Mouse (Mus musculus): Measurements from ENCODE around the gene Fstl4. TPM values are rescaled to one million over a fixed set of nuclear protein-coding genes. Genes with fewer than 3 reads are reported as not detected.

Gene Fstl4
- polyA plus RNA-seq, 1 experiment from 2014 or later: 6.6 TPM

- Histone ChIP-seq H3K4me3 (ENCODE audit: low read length) (peak overlapping the region; percentile 11), H3K9ac (ENCODE audit: low read length) (no peak overlapping the region), H3K4me1 (ENCODE audit: control insufficient read depth, insufficient read depth, low read length) (peaks cover 4% of the 10 kb centered on the region; the same call in 1 of the 2 replicates)
These were observed 368.1 kb downstream of the Fstl4 start for GRCm38 (mm10) chr11:53132406-53133035.

GRCm38 (mm10) chr11:53136371-53136770, 371.9 kb downstream of the Fstl4 start:
- no peak overlapping the region for H3K27ac ChIP-seq (ENCODE audit: low read length)
- no peak for ATAC-seq (replicated peaks; ENCODE audit: extremely low read depth, insufficient read depth, low FRiP score)
- H3K4me3 ChIP-seq (ENCODE audit: low read length): no peak overlapping the region
- peaks cover 4% of the 10 kb centered on the region; the same call in 1 of the 2 replicates for H3K4me1 ChIP-seq (ENCODE audit: control insufficient read depth, insufficient read depth, low read length)
- H3K9me3 ChIP-seq (replicated peaks; ENCODE audit: control insufficient read depth, low read length): no peaks in the 10 kb centered on the region
- H3K9ac ChIP-seq (ENCODE audit: low read length): no peak overlapping the region
- no peaks in the 10 kb centered on the region for H3K27me3 ChIP-seq (ENCODE audit: control insufficient read depth, insufficient read depth, low read length)
- WGBS: 85% methylated on average over 11 of the region's 11 CpGs
- no peak overlapping the region for H3K4me2 ChIP-seq (ENCODE audit: low read depth, low read length)
- no peaks in the 10 kb centered on the region for H3K36me3 ChIP-seq (ENCODE audit: control insufficient read depth, insufficient read depth)

More at GRCm38 (mm10) chr11:53132406-53133035, 368.1 kb downstream of the Fstl4 start:
- WGBS: 27% methylated on average over 23 of the region's 23 CpGs
- H3K36me3 ChIP-seq (ENCODE audit: control insufficient read depth, insufficient read depth): no peaks in the 10 kb centered on the region
- H3K27me3 ChIP-seq (ENCODE audit: control insufficient read depth, insufficient read depth, low read length): no peaks in the 10 kb centered on the region
- no peak for ATAC-seq (replicated peaks; ENCODE audit: extremely low read depth, insufficient read depth, low FRiP score)
- no peak overlapping the region for H3K27ac ChIP-seq (ENCODE audit: low read length)
- H3K4me2 ChIP-seq (ENCODE audit: low read depth, low read length): peak overlapping the region; percentile 50
- H3K9me3 ChIP-seq (replicated peaks; ENCODE audit: control insufficient read depth, low read length): no peaks in the 10 kb centered on the region

GRCm38 (mm10) chr11:53137381-53137780, 372.9 kb downstream of the Fstl4 start:
- Histone ChIP-seq H3K9me3 (replicated peaks; ENCODE audit: control insufficient read depth, low read length) (no peaks in the 10 kb centered on the region), H3K9ac (ENCODE audit: low read length) (no peak overlapping the region), H3K4me3 (ENCODE audit: low read length) (no peak overlapping the region), H3K4me2 (ENCODE audit: low read depth, low read length) (no peak overlapping the region), H3K4me1 (ENCODE audit: control insufficient read depth, insufficient read depth, low read length) (peaks cover 4% of the 10 kb centered on the region; the same call in 1 of the 2 replicates), H3K27me3 (ENCODE audit: control insufficient read depth, insufficient read depth, low read length) (no peaks in the 10 kb centered on the region), H3K27ac (ENCODE audit: low read length) (no peak overlapping the region), H3K36me3 (ENCODE audit: control insufficient read depth, insufficient read depth) (no peaks in the 10 kb centered on the region)
- 84% methylated on average over 8 of the region's 8 CpGs for WGBS
- no peak for ATAC-seq (replicated peaks; ENCODE audit: extremely low read depth, insufficient read depth, low FRiP score)

GRCm38 (mm10) chr11:53138212-53138611, 373.8 kb downstream of the Fstl4 start:
- no peaks in the 10 kb centered on the region for H3K27me3 ChIP-seq (ENCODE audit: control insufficient read depth, insufficient read depth, low read length)
- H3K9me3 ChIP-seq (replicated peaks; ENCODE audit: control insufficient read depth, low read length): no peaks in the 10 kb centered on the region
- H3K4me2 ChIP-seq (ENCODE audit: low read depth, low read length): no peak overlapping the region
- WGBS: 81% methylated on average over 6 of the region's 6 CpGs
- no peaks in the 10 kb centered on the region for H3K4me1 ChIP-seq (ENCODE audit: control insufficient read depth, insufficient read depth, low read length)
- no peak overlapping the region for H3K9ac ChIP-seq (ENCODE audit: low read length)
- no peak overlapping the region for H3K4me3 ChIP-seq (ENCODE audit: low read length)
- ATAC-seq (replicated peaks; ENCODE audit: extremely low read depth, insufficient read depth, low FRiP score): no peak
- no peak overlapping the region for H3K27ac ChIP-seq (ENCODE audit: low read length)
- no peaks in the 10 kb centered on the region for H3K36me3 ChIP-seq (ENCODE audit: control insufficient read depth, insufficient read depth)

GRCm38 (mm10) chr11:53139666-53140065, 375.2 kb downstream of the Fstl4 start:
- Histone ChIP-seq H3K9me3 (replicated peaks; ENCODE audit: control insufficient read depth, low read length) (no peaks in the 10 kb centered on the region), H3K36me3 (ENCODE audit: control insufficient read depth, insufficient read depth) (no peaks in the 10 kb centered on the region), H3K9ac (ENCODE audit: low read length) (no peak overlapping the region), H3K4me1 (ENCODE audit: control insufficient read depth, insufficient read depth, low read length) (no peaks in the 10 kb centered on the region), H3K27me3 (ENCODE audit: control insufficient read depth, insufficient read depth, low read length) (no peaks in the 10 kb centered on the region), H3K27ac (ENCODE audit: low read length) (no peak overlapping the region), H3K4me2 (ENCODE audit: low read depth, low read length) (no peak overlapping the region), H3K4me3 (ENCODE audit: low read length) (no peak overlapping the region)
- ATAC-seq (replicated peaks; ENCODE audit: extremely low read depth, insufficient read depth, low FRiP score): no peak
- WGBS: 86% methylated on average over 3 of the region's 3 CpGs

- no peaks in the 10 kb centered on the region for H3K4me1 ChIP-seq (ENCODE audit: control insufficient read depth, insufficient read depth, low read length)
- H3K4me2 ChIP-seq (ENCODE audit: low read depth, low read length): no peak overlapping the region
- ATAC-seq (replicated peaks; ENCODE audit: extremely low read depth, insufficient read depth, low FRiP score): 0 out of 2 replicates have a peak, but pooled peaks have one; percentile 60
- no peak overlapping the region for H3K4me3 ChIP-seq (ENCODE audit: low read length)
- no peak overlapping the region for H3K27ac ChIP-seq (ENCODE audit: low read length)
- 72% methylated on average over 8 of the region's 8 CpGs for WGBS
- no peaks in the 10 kb centered on the region for H3K27me3 ChIP-seq (ENCODE audit: control insufficient read depth, insufficient read depth, low read length)
- H3K36me3 ChIP-seq (ENCODE audit: control insufficient read depth, insufficient read depth): no peaks in the 10 kb centered on the region
- H3K9me3 ChIP-seq (replicated peaks; ENCODE audit: control insufficient read depth, low read length): no peaks in the 10 kb centered on the region
- no peak overlapping the region for H3K9ac ChIP-seq (ENCODE audit: low read length)
These were observed 375.8 kb downstream of the Fstl4 start for GRCm38 (mm10) chr11:53140196-53140595.

DNA sequence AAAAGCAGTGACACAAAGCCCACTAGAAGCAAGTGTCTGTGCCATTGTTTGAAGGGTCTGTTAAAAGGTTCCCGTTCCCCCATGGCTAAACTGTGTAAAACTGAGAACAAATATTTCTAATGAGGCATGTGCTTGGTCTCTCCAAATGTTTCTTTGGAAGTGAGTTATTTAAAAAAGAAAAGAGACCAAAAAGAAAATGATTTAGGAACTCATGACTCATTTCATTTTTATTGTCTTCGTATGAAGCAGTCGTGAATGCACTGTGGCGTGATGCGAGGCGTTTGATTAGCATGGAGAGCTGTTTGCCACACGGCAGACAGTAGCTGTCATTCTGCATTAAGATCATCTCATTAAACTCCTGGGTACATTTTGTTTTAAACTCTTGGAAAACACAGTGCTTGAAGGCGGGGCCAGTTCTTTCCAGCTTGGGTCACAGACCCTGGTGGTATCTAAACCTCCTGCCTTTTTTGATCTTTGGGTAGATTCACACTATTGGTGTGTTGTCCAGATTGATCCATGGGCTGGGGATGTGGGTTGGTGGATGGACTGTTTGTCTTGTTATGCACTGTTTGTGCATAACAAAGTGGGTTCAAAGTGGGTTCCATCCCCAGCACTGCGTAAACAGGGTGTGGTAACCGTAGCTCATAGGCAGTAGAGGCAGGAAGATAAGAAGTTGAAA, 376.4 kb downstream of the Fstl4 start:
- Histone ChIP-seq H3K36me3 (ENCODE audit: control insufficient read depth, insufficient read depth) (no peaks in the 10 kb centered on the region), H3K4me1 (ENCODE audit: control insufficient read depth, insufficient read depth, low read length) (no peaks in the 10 kb centered on the region), H3K9ac (ENCODE audit: low read length) (no peak overlapping the region), H3K4me3 (ENCODE audit: low read length) (no peak overlapping the region), H3K27ac (ENCODE audit: low read length) (no peak overlapping the region), H3K9me3 (replicated peaks; ENCODE audit: control insufficient read depth, low read length) (no peaks in the 10 kb centered on the region), H3K4me2 (ENCODE audit: low read depth, low read length) (no peak overlapping the region), H3K27me3 (ENCODE audit: control insufficient read depth, insufficient read depth, low read length) (no peaks in the 10 kb centered on the region)
- no peak for ATAC-seq (replicated peaks; ENCODE audit: extremely low read depth, insufficient read depth, low FRiP score)
- 78% methylated on average over 10 of the region's 10 CpGs for WGBS

DNA sequence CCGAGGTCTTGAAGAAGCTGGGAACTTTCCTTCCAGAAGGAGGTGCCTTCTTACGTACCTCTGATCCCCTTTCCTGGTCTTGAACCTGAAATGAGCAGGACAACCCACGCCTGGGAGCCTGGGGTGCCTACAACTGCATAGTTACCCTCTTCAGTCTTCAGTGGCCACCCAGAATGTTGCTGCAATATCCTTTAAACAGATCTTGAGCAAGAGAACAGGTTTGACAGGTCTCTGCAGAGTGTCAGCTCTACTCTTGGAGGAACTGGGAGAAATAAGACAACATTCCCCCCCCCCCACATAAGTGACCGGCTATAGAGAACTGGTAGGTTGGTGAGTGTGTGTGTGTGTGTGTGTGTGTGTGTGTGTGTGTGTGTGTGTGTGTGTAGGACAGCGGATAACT, 379.1 kb downstream of the Fstl4 start:
- Histone ChIP-seq H3K9me3 (replicated peaks; ENCODE audit: control insufficient read depth, low read length) (no peaks in the 10 kb centered on the region), H3K27ac (ENCODE audit: low read length) (no peak overlapping the region), H3K4me3 (ENCODE audit: low read length) (no peak overlapping the region), H3K4me2 (ENCODE audit: low read depth, low read length) (no peak overlapping the region), H3K36me3 (ENCODE audit: control insufficient read depth, insufficient read depth) (no peaks in the 10 kb centered on the region), H3K27me3 (ENCODE audit: control insufficient read depth, insufficient read depth, low read length) (no peaks in the 10 kb centered on the region), H3K9ac (ENCODE audit: low read length) (no peak overlapping the region), H3K4me1 (ENCODE audit: control insufficient read depth, insufficient read depth, low read length) (no peaks in the 10 kb centered on the region)
- WGBS: 80% methylated on average over 5 of the region's 5 CpGs
- ATAC-seq (replicated peaks; ENCODE audit: extremely low read depth, insufficient read depth, low FRiP score): no peak

GRCm38 (mm10) chr11:53144506-53144905, 380.1 kb downstream of the Fstl4 start:
- no peaks in the 10 kb centered on the region for H3K4me1 ChIP-seq (ENCODE audit: control insufficient read depth, insufficient read depth, low read length)
- H3K9me3 ChIP-seq (replicated peaks; ENCODE audit: control insufficient read depth, low read length): no peaks in the 10 kb centered on the region
- WGBS: 58% methylated on average over 5 of the region's 5 CpGs
- H3K27ac ChIP-seq (ENCODE audit: low read length): no peak overlapping the region
- H3K4me3 ChIP-seq (ENCODE audit: low read length): no peak overlapping the region
- ATAC-seq (replicated peaks; ENCODE audit: extremely low read depth, insufficient read depth, low FRiP score): no peak
- H3K9ac ChIP-seq (ENCODE audit: low read length): no peak overlapping the region
- H3K36me3 ChIP-seq (ENCODE audit: control insufficient read depth, insufficient read depth): no peaks in the 10 kb centered on the region
- H3K27me3 ChIP-seq (ENCODE audit: control insufficient read depth, insufficient read depth, low read length): no peaks in the 10 kb centered on the region
- no peak overlapping the region for H3K4me2 ChIP-seq (ENCODE audit: low read depth, low read length)
